Mouse (Mus musculus): ENCODE results near the gene Olfr1390. TPM values are rescaled to one million over a fixed set of nuclear protein-coding genes. Genes with fewer than 3 reads are reported as not detected.
"Not testable (repeated sequence)": the region's sequence is repeated elsewhere in the genome, so short reads cannot be mapped to it uniquely, and the experiment has no call there.

Gene Olfr1390
- not detected in 2 replicates for polyA plus RNA-seq (2012; rRNA removed)

DNA sequence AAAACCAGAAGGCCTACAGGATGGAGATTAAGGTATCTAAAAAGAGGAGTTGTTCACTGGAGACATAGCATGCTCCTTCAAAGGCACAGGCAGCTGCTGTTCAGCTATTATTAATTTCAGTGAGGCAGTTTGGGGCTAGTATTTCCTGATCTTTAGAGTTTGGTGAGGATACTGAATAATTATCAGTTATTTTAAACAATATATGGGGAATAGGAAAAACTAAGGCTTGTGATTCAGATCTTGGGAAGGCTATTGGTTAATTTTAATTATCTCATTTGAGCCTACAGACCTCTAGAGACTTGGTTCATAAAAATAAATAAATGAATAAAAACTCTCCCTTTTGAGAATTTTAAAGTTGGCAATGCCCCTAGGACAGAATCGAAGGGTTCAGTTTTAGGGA lies at the start of gene Olfr1390:
Olfr1390 (plus strand) TSS at position 301 of the 400 bp plus-strand sequence.
- TF ChIP-seq CTCF (conservative IDR thresholded peaks at IDR 0.05; ENCODE audit: insufficient read depth, insufficient read length, low read depth, low read length) (no peak), POLR2A (IDR thresholded peaks at IDR 0.05; ENCODE audit: low read depth, low read length) (no peak)
- Histone ChIP-seq H3K4me1 (ENCODE audit: control insufficient read depth, insufficient read depth, low read length) (no peaks in the 10 kb centered on the region), H3K27ac (ENCODE audit: insufficient read depth, low read depth, low read length) (no peak within 1 kb of the TSS), H3K36me3 (ENCODE audit: control insufficient read depth, insufficient read depth, low read length) (no peaks in the 10 kb centered on the region), H3K27me3 (replicated peaks; ENCODE audit: control insufficient read depth, insufficient read depth, low read length) (no peaks in the 10 kb centered on the region), H3K4me3 (ENCODE audit: insufficient read depth, low read depth, low read length) (no peak within 1 kb of the TSS)
- DNase-seq, result no peak
- WGBS, result 88% methylated on average over 1 of the region's 1 CpGs

DNA sequence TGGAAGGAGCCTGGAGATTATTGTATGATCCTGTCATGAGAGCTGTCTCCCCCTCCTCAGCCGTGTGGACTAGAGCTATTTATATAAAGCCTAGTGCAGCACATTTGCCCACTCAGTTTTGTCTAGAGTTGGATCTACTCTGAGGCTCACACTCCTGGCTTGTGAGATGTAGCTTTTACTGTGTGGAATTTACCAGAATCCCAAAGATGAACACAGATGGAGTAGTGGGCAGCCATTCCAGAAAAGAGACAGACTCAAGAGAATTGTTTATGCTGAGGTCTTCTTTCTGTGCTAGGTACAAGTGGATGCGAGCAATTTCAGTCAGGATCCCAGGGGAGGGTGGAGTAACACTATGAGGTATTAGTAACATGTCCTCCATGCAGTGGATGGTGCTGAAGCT lies 47.7 kb upstream of the Olfr1390 start:
- no peaks in the 10 kb centered on the region for H3K27me3 ChIP-seq (replicated peaks; ENCODE audit: control insufficient read depth, insufficient read depth, low read length)
- no peak for TF ChIP-seq POLR2A (IDR thresholded peaks at IDR 0.05; ENCODE audit: low read depth, low read length)
- TF ChIP-seq CTCF (conservative IDR thresholded peaks at IDR 0.05; ENCODE audit: insufficient read depth, insufficient read length, low read depth, low read length), result no peak
- DNase-seq, result no peak

GRCm38 (mm10) chr11:49292777-49293176 lies 42.2 kb upstream of the Olfr1390 start:
- no peaks in the 10 kb centered on the region for H3K4me1 ChIP-seq (ENCODE audit: control insufficient read depth, insufficient read depth, low read length)
- H3K4me3 ChIP-seq (ENCODE audit: insufficient read depth, low read depth, low read length), result no peak overlapping the region
- no peak overlapping the region for H3K27ac ChIP-seq (ENCODE audit: insufficient read depth, low read depth, low read length)
- no peaks in the 10 kb centered on the region for H3K27me3 ChIP-seq (replicated peaks; ENCODE audit: control insufficient read depth, insufficient read depth, low read length)
- 86% methylated on average over 3 of the region's 3 CpGs for WGBS
- H3K36me3 ChIP-seq (ENCODE audit: control insufficient read depth, insufficient read depth, low read length), result no peaks in the 10 kb centered on the region
- DNase-seq, result no peak
- TF ChIP-seq POLR2A (IDR thresholded peaks at IDR 0.05; ENCODE audit: low read depth, low read length), result no peak
- no peak for TF ChIP-seq CTCF (conservative IDR thresholded peaks at IDR 0.05; ENCODE audit: insufficient read depth, insufficient read length, low read depth, low read length)

More for the DNA sequence above, 47.7 kb upstream of the Olfr1390 start:
- Histone ChIP-seq H3K36me3 (ENCODE audit: control insufficient read depth, insufficient read depth, low read length) (no peaks in the 10 kb centered on the region), H3K27ac (ENCODE audit: insufficient read depth, low read depth, low read length) (no peak overlapping the region), H3K4me3 (ENCODE audit: insufficient read depth, low read depth, low read length) (no peak overlapping the region), H3K4me1 (ENCODE audit: control insufficient read depth, insufficient read depth, low read length) (no peaks in the 10 kb centered on the region)
- 75% methylated on average over 2 of the region's 2 CpGs for WGBS

DNA sequence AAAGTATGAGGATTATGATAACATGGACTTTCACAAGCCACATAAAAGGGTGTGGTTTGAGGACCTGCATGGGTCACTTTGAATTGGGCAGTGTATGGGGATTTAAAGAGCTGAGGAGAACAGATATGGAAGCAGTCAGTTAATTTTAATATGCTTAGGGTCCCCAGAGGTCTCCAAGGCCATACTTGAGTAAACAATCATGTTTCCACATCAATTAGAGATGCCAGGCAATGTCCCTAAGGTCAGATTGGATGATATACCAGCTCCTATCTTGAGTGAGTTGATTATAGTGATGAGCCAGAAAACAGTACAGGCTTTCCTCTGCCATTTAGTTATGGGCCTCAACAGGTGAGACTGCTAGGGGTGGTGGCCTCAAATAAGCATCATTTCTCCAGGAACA lies 30.5 kb upstream of the Olfr1390 start, which contains the start of gene Olfr10:
Olfr10 (plus strand) TSS at position 301 of the 400 bp plus-strand sequence.
- TF ChIP-seq POLR2A (IDR thresholded peaks at IDR 0.05; ENCODE audit: low read depth, low read length) (no peak), CTCF (conservative IDR thresholded peaks at IDR 0.05; ENCODE audit: insufficient read depth, insufficient read length, low read depth, low read length) (no peak)
- Histone ChIP-seq H3K36me3 (ENCODE audit: control insufficient read depth, insufficient read depth, low read length) (no peaks in the 10 kb centered on the region), H3K4me1 (ENCODE audit: control insufficient read depth, insufficient read depth, low read length) (no peaks in the 10 kb centered on the region), H3K27ac (ENCODE audit: insufficient read depth, low read depth, low read length) (no peak within 1 kb of the TSS), H3K27me3 (replicated peaks; ENCODE audit: control insufficient read depth, insufficient read depth, low read length) (no peaks in the 10 kb centered on the region), H3K4me3 (ENCODE audit: insufficient read depth, low read depth, low read length) (no peak within 1 kb of the TSS)
- DNase-seq, result no peak

GRCm38 (mm10) chr11:49308547-49308946 lies 26.4 kb upstream of the Olfr1390 start:
- 78% methylated on average over 5 of the region's 5 CpGs for WGBS
- H3K4me1 ChIP-seq (ENCODE audit: control insufficient read depth, insufficient read depth, low read length); H3K36me3 ChIP-seq (ENCODE audit: control insufficient read depth, insufficient read depth, low read length); H3K4me3 ChIP-seq (ENCODE audit: insufficient read depth, low read depth, low read length); H3K27ac ChIP-seq (ENCODE audit: insufficient read depth, low read depth, low read length); H3K27me3 ChIP-seq (replicated peaks; ENCODE audit: control insufficient read depth, insufficient read depth, low read length); DNase-seq: not testable (repeated sequence)

DNA sequence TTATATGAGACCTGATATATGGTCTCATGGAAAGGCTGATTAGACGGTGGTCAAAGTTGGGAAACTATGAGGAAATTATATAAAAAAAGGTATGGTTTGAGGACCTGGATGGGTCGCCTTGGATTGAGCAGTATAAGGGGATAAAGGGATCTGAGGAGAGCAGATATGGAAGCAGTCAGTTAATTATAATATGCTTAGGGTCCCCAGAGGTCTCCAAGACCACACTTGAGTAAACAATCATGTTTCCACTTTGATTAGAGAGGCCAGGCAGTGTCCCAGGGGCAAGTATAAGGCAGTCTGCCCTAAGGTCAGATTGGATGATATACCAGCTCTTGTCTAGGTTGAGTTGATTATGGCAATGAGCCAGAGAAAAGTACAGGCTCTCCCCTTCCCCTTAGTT lies 12.5 kb upstream of the Olfr1390 start, which contains the start of gene Olfr1391:
Olfr1391 (plus strand) TSS at position 301 of the 400 bp plus-strand sequence.
- H3K27me3 ChIP-seq (replicated peaks; ENCODE audit: control insufficient read depth, insufficient read depth, low read length), result no peaks in the 10 kb centered on the region
- no peaks in the 10 kb centered on the region for H3K36me3 ChIP-seq (ENCODE audit: control insufficient read depth, insufficient read depth, low read length)
- 80% methylated on average over 2 of the region's 2 CpGs for WGBS
- TF ChIP-seq POLR2A (IDR thresholded peaks at IDR 0.05; ENCODE audit: low read depth, low read length) (no peak), CTCF (conservative IDR thresholded peaks at IDR 0.05; ENCODE audit: insufficient read depth, insufficient read length, low read depth, low read length) (no peak)
- H3K4me3 ChIP-seq (ENCODE audit: insufficient read depth, low read depth, low read length), result no peak within 1 kb of the TSS
- no peak within 1 kb of the TSS for H3K27ac ChIP-seq (ENCODE audit: insufficient read depth, low read depth, low read length)
- H3K4me1 ChIP-seq (ENCODE audit: control insufficient read depth, insufficient read depth, low read length), result no peaks in the 10 kb centered on the region
- no peak for DNase-seq

DNA sequence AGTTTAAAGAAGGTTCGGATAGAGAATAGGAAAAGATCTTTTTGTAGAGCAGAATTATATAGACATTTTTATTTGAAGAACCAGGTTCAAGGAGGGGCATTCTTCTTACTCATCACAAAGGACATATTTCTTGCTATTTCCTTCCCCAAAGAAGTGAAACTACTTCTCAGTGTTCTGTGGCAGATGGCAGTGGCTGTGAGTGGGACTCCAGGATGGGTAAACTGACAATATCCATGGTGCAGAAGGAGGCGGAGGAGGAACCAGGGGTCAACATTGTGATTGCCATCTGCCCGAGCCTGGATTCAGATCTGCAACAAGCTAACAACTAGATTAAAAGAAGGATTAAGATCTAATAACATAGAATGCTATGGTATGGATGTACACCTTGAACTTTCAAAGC lies 8.3 kb upstream of the Olfr1390 start:
- 78% methylated on average over 3 of the region's 3 CpGs for WGBS
- no peak for DNase-seq
- H3K27ac ChIP-seq (ENCODE audit: insufficient read depth, low read depth, low read length), result no peak overlapping the region
- H3K4me3 ChIP-seq (ENCODE audit: insufficient read depth, low read depth, low read length), result no peak overlapping the region
- TF ChIP-seq POLR2A (IDR thresholded peaks at IDR 0.05; ENCODE audit: low read depth, low read length) (no peak), CTCF (conservative IDR thresholded peaks at IDR 0.05; ENCODE audit: insufficient read depth, insufficient read length, low read depth, low read length) (no peak)
- no peaks in the 10 kb centered on the region for H3K4me1 ChIP-seq (ENCODE audit: control insufficient read depth, insufficient read depth, low read length)
- no peaks in the 10 kb centered on the region for H3K36me3 ChIP-seq (ENCODE audit: control insufficient read depth, insufficient read depth, low read length)
- no peaks in the 10 kb centered on the region for H3K27me3 ChIP-seq (replicated peaks; ENCODE audit: control insufficient read depth, insufficient read depth, low read length)

DNA sequence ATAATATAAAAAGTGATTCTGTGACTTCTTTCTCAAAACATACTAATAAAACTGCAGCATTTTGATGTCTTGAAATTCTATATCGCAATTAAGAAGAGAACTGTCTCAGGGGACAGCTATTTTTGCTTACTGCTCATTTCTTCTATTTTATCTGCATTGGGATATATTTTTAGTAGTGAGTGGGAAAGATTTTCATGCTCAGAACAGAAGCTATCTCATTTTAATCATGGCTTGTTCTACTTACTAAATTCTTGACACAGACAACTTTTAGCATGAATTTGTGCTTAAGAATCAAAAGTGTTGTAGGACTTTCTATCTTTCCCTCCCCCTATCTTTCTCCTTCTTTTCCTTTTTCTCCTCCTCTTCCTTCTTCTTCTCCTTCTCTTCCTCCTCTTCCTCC lies 5.3 kb upstream of the Olfr1390 start:
- H3K27ac ChIP-seq (ENCODE audit: insufficient read depth, low read depth, low read length), result no peak overlapping the region
- TF ChIP-seq CTCF (conservative IDR thresholded peaks at IDR 0.05; ENCODE audit: insufficient read depth, insufficient read length, low read depth, low read length) (no peak), POLR2A (IDR thresholded peaks at IDR 0.05; ENCODE audit: low read depth, low read length) (no peak)
- no peaks in the 10 kb centered on the region for H3K36me3 ChIP-seq (ENCODE audit: control insufficient read depth, insufficient read depth, low read length)
- no peaks in the 10 kb centered on the region for H3K27me3 ChIP-seq (replicated peaks; ENCODE audit: control insufficient read depth, insufficient read depth, low read length)
- WGBS, result 83% methylated on average over 1 of the region's 1 CpGs
- no peak for DNase-seq
- H3K4me3 ChIP-seq (ENCODE audit: insufficient read depth, low read depth, low read length), result no peak overlapping the region
- H3K4me1 ChIP-seq (ENCODE audit: control insufficient read depth, insufficient read depth, low read length), result no peaks in the 10 kb centered on the region

Measured in kidney, adult 2 months (tissue).